Mouse (Mus musculus) cortical plate, adult 2 months (tissue): ENCODE results near the gene Tbl1xr1.

Experiments used
- CTCF ChIP-seq: fragments of 200-500 bp; IDR thresholded peaks from 2 replicates; pipeline ENCODE4 v1.5.1; 2011; ENCODE audit warnings: mild to moderate bottlenecking, control low read depth, low read length; ENCODE audit not compliant: insufficient read depth; ENCODE audit errors: extremely low read depth
- POLR2A ChIP-seq: fragments of 200-500 bp; IDR thresholded peaks from 2 replicates; pipeline ENCODE4 v1.6.1; 2011; ENCODE audit warnings: mild to moderate bottlenecking, low read length, control low read depth; ENCODE audit not compliant: insufficient read depth; ENCODE audit errors: extremely low read depth

GRCm38 (mm10) chr3:22081869-22082268 is 5.4 kb downstream of the Tbl1xr1 start:
- no peak for TF ChIP-seq POLR2A
- TF ChIP-seq CTCF: no peak
